Mouse (Mus musculus): Measurements from ENCODE around the gene Ctcfl.

- TF ChIP-seq CTCF (IDR thresholded peaks at IDR 0.05 in 2 of 3, conservative IDR thresholded peaks at IDR 0.05 in 1 of 3; ENCODE audit: control insufficient read depth in 1 of 3, insufficient read depth in 1 of 3, low read depth in 2 of 3, low read length in 3 of 3, poor library complexity in 1 of 3, severe bottlenecking in 1 of 3): no peak
- TF ChIP-seq USF1 (IDR thresholded peaks at IDR 0.05; ENCODE audit: low read depth, low read length): no peak
- no peak for TF ChIP-seq MEF2A (IDR thresholded peaks at IDR 0.05; ENCODE audit: extremely low read depth, insufficient replicate concordance, low read depth, low read length, poor library complexity, severe bottlenecking)
- TF ChIP-seq POLR2A (IDR thresholded peaks at IDR 0.05; ENCODE audit: control insufficient read depth in 1 of 2, insufficient read depth in 1 of 2, low read depth in 1 of 2, low read length in 2 of 2, poor library complexity in 1 of 2): no peak
- TF ChIP-seq GATA1 (IDR thresholded peaks at IDR 0.05; ENCODE audit: low read depth, low read length): no peak
- no peak for TF ChIP-seq POLR2AphosphoS2 (IDR thresholded peaks at IDR 0.05; ENCODE audit: low read length)
- TF ChIP-seq ZC3H11A (IDR thresholded peaks at IDR 0.05; ENCODE audit: low read depth, low read length): no peak
- TF ChIP-seq ELF1 (IDR thresholded peaks at IDR 0.05; ENCODE audit: low read depth, low read length): no peak
- no peak for TF ChIP-seq MAX (IDR thresholded peaks at IDR 0.05; ENCODE audit: low read length)
- TF ChIP-seq MAZ (IDR thresholded peaks at IDR 0.05; ENCODE audit: low read depth, low read length): no peak
- no peak for TF ChIP-seq JUND (IDR thresholded peaks at IDR 0.05; ENCODE audit: low read depth, low read length)
- TF ChIP-seq KAT2A (conservative IDR thresholded peaks at IDR 0.05; ENCODE audit: low read depth, low read length): no peak
Measured at GRCm38 (mm10) chr2:173165357-173165756, 46.0 kb upstream of the Ctcfl start.

All from MEL (cell line).